Mouse (Mus musculus): ENCODE results near the gene Phf21a.

- TF ChIP-seq CTCF (IDR thresholded peaks at IDR 0.05; ENCODE audit: insufficient read depth, low read depth, low read length) (no peak), POLR2A (IDR thresholded peaks at IDR 0.05; ENCODE audit: insufficient read depth, low read depth, low read length) (no peak)
Measured at GRCm38 (mm10) chr2:92273802-92274183, 180.9 kb downstream of the Phf21a start.
